Mouse (Mus musculus) olfactory bulb, adult 2 months (tissue): Measurements from ENCODE around the gene Nova1.

ENCODE experiments used
- CTCF ChIP-seq: fragments of 200-500 bp; IDR thresholded peaks from 2 replicates; pipeline ENCODE4 v1.5.1; 2012; ENCODE audit warnings: low read depth, mild to moderate bottlenecking, low read length, moderate library complexity; ENCODE audit not compliant: insufficient read depth
- POLR2A ChIP-seq: fragments of 200-500 bp; IDR thresholded peaks from 2 replicates; pipeline ENCODE4 v1.6.1; 2012; ENCODE audit warnings: mild to moderate bottlenecking, low read depth, low read length, moderate library complexity; ENCODE audit not compliant: insufficient read depth

DNA sequence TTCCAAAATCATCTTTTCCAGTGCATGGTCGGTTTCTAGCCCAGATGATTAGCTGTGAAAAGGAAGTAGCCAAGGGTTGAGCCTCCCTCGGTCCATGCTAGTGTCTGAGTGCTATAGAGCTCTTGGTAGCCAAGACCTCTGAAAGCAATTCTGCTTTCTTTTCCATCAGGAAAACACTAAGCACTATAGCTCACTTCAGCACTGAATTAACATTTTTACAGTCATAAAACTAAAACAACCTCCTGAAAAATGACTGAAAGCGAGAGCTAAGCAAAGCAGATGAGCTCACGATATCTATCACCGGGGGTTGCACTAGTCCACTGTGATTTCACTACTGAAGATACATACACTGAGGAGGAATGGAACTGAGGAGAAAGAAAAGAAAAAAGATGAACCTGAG lies 3.0 kb downstream of the Nova1 start:
- TF ChIP-seq CTCF: no peak
- TF ChIP-seq POLR2A: no peak
